15 mouse cellular contexts compared by ENCODE assay signal in genomic region chr7:35057569-35057968, GRCm38 (mm10). TPM values are rescaled to one million over a fixed set of nuclear protein-coding genes. Genes with fewer than 3 reads are reported as not detected.
DNase-seq lines count a peak whose midpoint lies in the region; ATAC-seq and TF ChIP-seq lines count a peak whose summit lies in the region.
"Had no signal": no experiment of that assay in that cellular context is flagged by ENCODE, and none has a peak within 500 bp of the region (broad histone marks: within the 10 kb centered on the region; RNA-seq: fewer than 3 reads in every experiment).

No protein-coding gene starts in this region.

- TF ChIP-seq EP300 in liver, postnatal 0 days (IDR thresholded peaks at IDR 0.05; ENCODE audit: low read depth), result no peak

- peaks cover 4% of the 10 kb centered on the region for H3K9me3 ChIP-seq in erythroblast, embryonic 14.5 days (ENCODE audit: control insufficient read depth, low read length)
- H3K9me3 ChIP-seq in intestine, embryonic 16.5 days (ENCODE audit: control insufficient read depth, low read length), result peaks cover 6% of the 10 kb centered on the region; the same call in 1 of the 2 replicates
- H3K9me3 ChIP-seq in intestine, embryonic 15.5 days, result no peaks in the 10 kb centered on the region
- no peaks in the 10 kb centered on the region for H3K9me3 ChIP-seq in liver, postnatal 0 days (ENCODE audit: low read length)
- H3K9me3 ChIP-seq: neural tube, embryonic 13.5 days had no signal

- H3K9ac ChIP-seq in intestine, embryonic 16.5 days (ENCODE audit: low read depth, low read length), result no peak overlapping the region
- no peak overlapping the region for H3K9ac ChIP-seq in intestine, embryonic 15.5 days
- no peak overlapping the region for H3K9ac ChIP-seq in liver, postnatal 0 days (replicated peaks)

- H3K27me3 ChIP-seq in erythroblast, embryonic 14.5 days (ENCODE audit: control insufficient read depth), result no peaks in the 10 kb centered on the region
- no peaks in the 10 kb centered on the region for H3K27me3 ChIP-seq in intestine, embryonic 16.5 days (replicated peaks; ENCODE audit: control insufficient read depth, insufficient read depth, low read length)
- H3K27me3 ChIP-seq in intestine, embryonic 15.5 days (replicated peaks), result no peaks in the 10 kb centered on the region
- H3K27me3 ChIP-seq in liver, postnatal 0 days (ENCODE audit: insufficient read depth, low read length), result no peaks in the 10 kb centered on the region
- H3K27me3 ChIP-seq: CH12.LX; neural tube, embryonic 13.5 days; Patski had no signal

- no peak for ATAC-seq in erythroblast, adult 5-6 weeks (replicated peaks; ENCODE audit: low FRiP score, poor library complexity, severe bottlenecking)
- no peak for ATAC-seq in intestine, embryonic 16.5 days
- ATAC-seq in intestine, embryonic 15.5 days, result no peak
- ATAC-seq in liver, postnatal 0 days, result no peak
- ATAC-seq: forebrain, embryonic 16.5 days; Patski had no signal

- WGBS in intestine, embryonic 16.5 days, result 83% methylated on average over 4 of the region's 4 CpGs
- WGBS in intestine, embryonic 15.5 days, result 82% methylated on average over 4 of the region's 4 CpGs
- 58% methylated on average over 4 of the region's 4 CpGs for WGBS in liver, postnatal 0 days (ENCODE audit: insufficient replicate concordance)

- peaks cover 31% of the 10 kb centered on the region for H3K4me1 ChIP-seq in erythroblast, embryonic 14.5 days (ENCODE audit: control insufficient read depth)
- H3K4me1 ChIP-seq in intestine, embryonic 16.5 days (ENCODE audit: control insufficient read depth, insufficient read depth, low read length), result peaks cover 24% of the 10 kb centered on the region
- peaks cover 11% of the 10 kb centered on the region; the same call in 1 of the 2 replicates for H3K4me1 ChIP-seq in intestine, embryonic 15.5 days (replicated peaks)
- peaks cover 31% of the 10 kb centered on the region for H3K4me1 ChIP-seq in liver, postnatal 0 days (ENCODE audit: insufficient read depth)

- no peak for TF ChIP-seq CTCF in liver, postnatal 0 days (IDR thresholded peaks at IDR 0.05; ENCODE audit: low read depth)

- DNase-seq in adipocyte (ENCODE audit: low spot score), result peak; percentile 20
- no peak for DNase-seq in liver, postnatal 0 days
- DNase-seq in left cerebral cortex, postnatal 4 days, result no peak
- DNase-seq in right cerebral cortex, postnatal 14 days, result no peak
- DNase-seq: cerebellum, adult 11-12 months; gastrocnemius, postnatal 14 days; thymus, adult 18-20 months had no signal

- intact Hi-C loops in left cerebral cortex, postnatal 4 days (cut with DNase I), result no loop called here

- H3K4me2 ChIP-seq in intestine, embryonic 16.5 days (ENCODE audit: low read depth, low read length), result no peak overlapping the region
- no peak overlapping the region for H3K4me2 ChIP-seq in intestine, embryonic 15.5 days (replicated peaks)
- peak overlapping the region; percentile 77; the same call in 1 of the 2 replicates for H3K4me2 ChIP-seq in liver, postnatal 0 days (ENCODE audit: low read depth, low read length)

- peak overlapping the region; percentile 100 for H3K4me3 ChIP-seq in erythroblast, embryonic 14.5 days (replicated peaks)
- no peak overlapping the region for H3K4me3 ChIP-seq in intestine, embryonic 16.5 days (ENCODE audit: low read length)
- no peak overlapping the region for H3K4me3 ChIP-seq in intestine, embryonic 15.5 days (replicated peaks)
- no peak overlapping the region for H3K4me3 ChIP-seq in liver, postnatal 0 days (ENCODE audit: low read depth, low read length)

- H3K36me3 ChIP-seq in erythroblast, embryonic 14.5 days (ENCODE audit: control insufficient read depth), result peaks cover 18% of the 10 kb centered on the region
- H3K36me3 ChIP-seq in intestine, embryonic 16.5 days (ENCODE audit: control insufficient read depth, insufficient read depth, low read length), result no peaks in the 10 kb centered on the region
- H3K36me3 ChIP-seq in intestine, embryonic 15.5 days, result no peaks in the 10 kb centered on the region
- H3K36me3 ChIP-seq in liver, postnatal 0 days (replicated peaks; ENCODE audit: insufficient read depth, low read length), result no peaks in the 10 kb centered on the region
- H3K36me3 ChIP-seq: neural tube, embryonic 13.5 days had no signal

- 0 out of 2 replicates have a peak overlapping the region, but pooled peaks have one; percentile 69 for H3K27ac ChIP-seq in intestine, embryonic 16.5 days (ENCODE audit: low read length)
- no peak overlapping the region for H3K27ac ChIP-seq in intestine, embryonic 15.5 days
- peak overlapping the region; percentile 98; the same call in 1 of the 2 replicates for H3K27ac ChIP-seq in liver, postnatal 0 days (ENCODE audit: low read depth)

RNA-seq across cellular contexts. Expression of gene Cebpg, which starts 1.2 kb away (rescaled TPM):
- 2.1 and 2.2 TPM in 2 replicates for polyA plus RNA-seq in erythroblast, embryonic 14.5 days (2012)
- 8.5 and 13.0 TPM in 2 replicates for total RNA-seq in erythroblast, adult 5-6 weeks (2015; ENCODE audit: low replicate concordance)
- total RNA-seq in erythroblast, adult 5-6 weeks (2017; ENCODE audit: low replicate concordance), result 26.9 and 28.3 TPM in 2 replicates
- 43.4 and 46.4 TPM in 2 replicates for polyA plus RNA-seq in intestine, embryonic 16.5 days (2015; fragmentation: Nextera tagmentation; extraction: Ambion mirVana)
- polyA plus RNA-seq in intestine, embryonic 15.5 days (2015; fragmentation: Nextera tagmentation; extraction: Ambion mirVana), result 44.5 and 45.3 TPM in 2 replicates
- 30.8 and 35.2 TPM in 2 replicates for polyA plus RNA-seq in liver, postnatal 0 days (2015; fragmentation: Nextera tagmentation; extraction: Ambion mirVana)
- 10 to 100 TPM; 26.4 to 27.4 TPM for total RNA-seq in left cerebral cortex, postnatal 4 days (2021)

Comparison
In these comparisons a context has a peak if more than half of its experiments do, and no peak if none do; other contexts are left out.
1. RNA of gene Cebpg, which starts 1.2 kb away (polyA plus RNA-seq): 43.4 to 46.4 TPM in intestine, embryonic 16.5 days, 44.5 to 45.3 TPM in intestine, embryonic 15.5 days and 30.8 to 35.2 TPM in liver, postnatal 0 days; 2.1 to 2.2 TPM in erythroblast, embryonic 14.5 days; every median in the first group is over 10 times any median in the second.